26 mouse cellular contexts compared by ENCODE assay signal in genomic region chr9:106314196-106314595, GRCm38 (mm10).
"Had no signal": no experiment of that assay in that cellular context is flagged by ENCODE, and none has a peak within 500 bp of the region (broad histone marks: within the 10 kb centered on the region; RNA-seq: fewer than 3 reads in every experiment).

No protein-coding gene starts in this region.

- ATAC-seq: forebrain, embryonic 15.5 days; forebrain, postnatal 0 days; hindbrain, embryonic 16.5 days; inflammation-experienced regulatory T-cells, adult 6 months; intestine, embryonic 15.5 days; intestine, postnatal 0 days had no signal

- DNase-seq: forebrain, postnatal 0 days; gastrocnemius, postnatal 14 days; gastrocnemius, postnatal 36 days; heart, adult 11 months; heart, adult 2 months; heart, postnatal 14 days; heart, postnatal 36 days; kidney, adult 18-20 months; kidney, adult 9 months; kidney, postnatal 14 days; kidney, postnatal 4 days; liver; liver, embryonic 13.5 days had no signal

- H3K9me3 ChIP-seq: forebrain, embryonic 15.5 days; heart, embryonic 13.5 days; heart, embryonic 15.5 days; intestine, embryonic 15.5 days; kidney, embryonic 15.5 days; limb, embryonic 13.5 days; liver, embryonic 13.5 days had no signal

- H3K27ac ChIP-seq: forebrain, embryonic 15.5 days; heart, adult 2 months; heart, embryonic 13.5 days; heart, embryonic 15.5 days; hindbrain, embryonic 14.5 days; intestine, embryonic 15.5 days; kidney, embryonic 15.5 days; kidney, postnatal 0 days; limb, embryonic 13.5 days; liver, embryonic 13.5 days had no signal

- H3K4me2 ChIP-seq: forebrain, embryonic 15.5 days; heart, embryonic 11.5 days; heart, embryonic 13.5 days; heart, embryonic 15.5 days; hindbrain, embryonic 14.5 days; intestine, embryonic 15.5 days; kidney, embryonic 15.5 days; limb, embryonic 13.5 days; liver, embryonic 11.5 days; liver, embryonic 13.5 days had no signal

- H3K27me3 ChIP-seq: forebrain, embryonic 15.5 days; heart, embryonic 13.5 days; heart, embryonic 15.5 days; intestine, embryonic 15.5 days; kidney, embryonic 15.5 days; limb, embryonic 13.5 days; liver, embryonic 13.5 days had no signal

- H3K36me3 ChIP-seq: forebrain, embryonic 15.5 days; heart, embryonic 15.5 days; intestine, embryonic 15.5 days had no signal

- H3K4me3 ChIP-seq: forebrain, embryonic 15.5 days; heart, adult 2 months; heart, embryonic 13.5 days; heart, embryonic 15.5 days; intestine, embryonic 15.5 days; kidney, embryonic 15.5 days; limb, embryonic 13.5 days; liver, embryonic 13.5 days had no signal

- H3K4me1 ChIP-seq: intestine, embryonic 15.5 days had no signal

- H3K9ac ChIP-seq: forebrain, embryonic 15.5 days; forebrain, postnatal 0 days; heart, embryonic 13.5 days; heart, embryonic 15.5 days; hindbrain, embryonic 14.5 days; intestine, embryonic 15.5 days; kidney, embryonic 15.5 days; limb, embryonic 13.5 days; liver, embryonic 13.5 days had no signal
